Mouse (Mus musculus) left cerebral cortex, adult 18-20 months (tissue): ENCODE measurements around the gene Cd81. TPM values are rescaled to one million over a fixed set of nuclear protein-coding genes. Genes with fewer than 3 reads are reported as not detected.
A peak's percentile ranks its signal among the peaks of the same experiment; 100 is the strongest.

Experiments
- DNase-seq, 2 experiments: peaks; one replicate each; pipeline ENCODE4 v3.0.0; 2021 to 2022; ENCODE audit warnings: low spot score in 2 of 2, mixed read lengths in 1 of 2
- total RNA-seq, 2 experiments: library from RNA; stranded (reverse); gene quantifications; 2 replicates each; pipeline ENCODE4 v1.2.3; 2021

Gene Cd81
- total RNA-seq, 2 experiments from 2014 or later, result 388 to 392 TPM

DNA sequence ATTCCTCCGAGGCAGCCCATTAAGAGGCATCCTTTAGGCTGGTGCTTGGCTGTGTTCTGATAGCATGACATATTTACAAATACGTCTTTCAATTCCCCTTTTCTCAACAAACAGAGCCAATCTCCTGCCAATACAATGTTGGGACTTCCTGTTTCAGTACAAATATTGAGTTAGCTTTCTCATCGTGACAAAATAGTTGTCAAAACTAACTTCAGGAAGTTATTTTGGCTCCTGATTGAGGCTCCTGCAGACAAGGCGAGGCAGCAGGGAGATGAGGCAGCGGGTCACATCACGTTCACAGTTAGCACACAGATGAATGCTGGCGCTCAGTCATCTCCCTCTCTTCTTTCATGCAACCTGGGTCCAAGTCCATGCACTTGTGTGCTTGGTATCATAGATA is 6.2 kb upstream of the Cd81 start:
- DNase-seq, result no peak

DNA sequence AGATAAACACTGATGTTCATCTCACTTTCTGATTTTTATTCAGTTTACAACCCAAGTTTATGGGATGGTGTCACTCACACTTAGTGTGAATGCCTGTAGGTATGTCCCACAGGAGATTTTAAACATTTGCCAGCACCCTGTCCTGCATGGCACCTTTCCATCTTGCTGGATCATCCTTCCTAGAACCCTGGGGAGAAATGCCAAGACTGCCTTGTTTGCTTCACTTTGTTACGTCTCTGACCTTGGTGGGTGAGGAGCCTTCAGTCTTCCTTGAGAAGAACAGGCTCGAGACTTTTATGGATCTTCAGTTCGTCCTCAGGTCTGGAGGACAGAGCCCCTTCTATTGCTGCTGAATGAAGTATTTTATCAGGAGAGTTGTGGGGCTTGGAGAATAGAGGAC is 3.2 kb upstream of the Cd81 start:
- DNase-seq, result no peak

DNA sequence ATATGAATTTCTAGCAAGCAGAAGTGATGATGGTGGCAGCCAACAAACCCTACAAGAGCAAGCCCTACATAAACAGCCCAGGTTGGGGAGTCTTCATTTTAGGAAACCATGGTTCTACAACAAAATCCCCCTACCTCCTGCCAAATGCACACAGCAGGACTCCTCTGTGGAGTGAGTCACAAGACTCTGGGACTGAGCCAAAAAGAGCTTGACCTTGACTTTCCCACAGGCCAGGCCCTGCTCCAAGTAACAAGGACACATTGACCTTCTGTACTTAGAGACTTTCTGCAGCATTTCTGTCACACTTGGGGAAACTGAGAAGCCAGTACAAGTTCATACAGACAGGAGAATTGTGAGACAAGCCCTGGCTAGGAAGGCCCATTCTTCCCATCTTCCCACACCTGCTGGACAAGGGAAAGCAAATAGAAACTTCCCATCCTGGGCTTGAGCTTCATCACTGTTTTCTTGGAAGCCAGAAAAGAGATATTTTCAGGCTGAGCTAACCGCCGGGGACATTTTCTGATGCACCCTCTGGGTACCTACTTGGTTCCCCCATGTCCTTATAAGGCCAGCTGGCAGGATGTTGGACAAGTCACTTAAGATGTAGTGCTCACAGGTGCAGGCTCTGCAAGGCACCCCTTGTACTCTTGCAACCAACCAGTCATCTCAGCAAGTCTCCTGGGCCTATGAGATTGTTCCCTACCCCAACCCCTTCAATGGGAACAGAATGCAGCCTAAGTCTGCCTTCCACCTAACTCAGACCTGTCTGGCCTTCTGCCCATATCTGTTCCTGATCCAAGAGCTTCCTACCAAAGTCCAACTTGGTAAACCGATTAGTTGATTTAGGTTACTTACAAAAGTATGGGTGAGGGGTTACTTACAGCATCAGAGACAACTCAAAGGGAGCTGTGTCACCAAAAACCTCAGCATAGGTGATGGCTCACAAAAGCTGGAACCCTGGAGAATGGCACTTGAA is 2.4 kb upstream of the Cd81 start:
- DNase-seq, result no peak

DNA sequence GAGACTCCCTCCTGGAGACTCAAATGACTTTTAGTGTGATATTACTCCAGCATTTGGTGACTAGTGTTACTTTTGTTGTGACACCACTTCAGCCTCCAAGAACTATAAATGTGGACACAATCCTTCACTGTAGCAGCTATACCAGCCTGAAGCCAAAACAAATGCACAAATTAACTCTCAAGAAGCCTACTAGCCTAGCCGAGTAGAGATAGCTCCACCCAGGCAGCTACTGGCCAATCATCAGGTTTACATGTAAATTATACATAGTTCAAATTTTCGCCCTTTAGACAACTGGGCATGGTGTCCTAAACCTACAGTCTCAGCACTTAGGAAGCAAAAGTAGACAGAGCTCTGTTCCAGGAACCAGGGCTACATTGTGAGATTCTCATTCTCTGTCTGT is 1.2 kb upstream of the Cd81 start:
- DNase-seq, result no peak

DNA sequence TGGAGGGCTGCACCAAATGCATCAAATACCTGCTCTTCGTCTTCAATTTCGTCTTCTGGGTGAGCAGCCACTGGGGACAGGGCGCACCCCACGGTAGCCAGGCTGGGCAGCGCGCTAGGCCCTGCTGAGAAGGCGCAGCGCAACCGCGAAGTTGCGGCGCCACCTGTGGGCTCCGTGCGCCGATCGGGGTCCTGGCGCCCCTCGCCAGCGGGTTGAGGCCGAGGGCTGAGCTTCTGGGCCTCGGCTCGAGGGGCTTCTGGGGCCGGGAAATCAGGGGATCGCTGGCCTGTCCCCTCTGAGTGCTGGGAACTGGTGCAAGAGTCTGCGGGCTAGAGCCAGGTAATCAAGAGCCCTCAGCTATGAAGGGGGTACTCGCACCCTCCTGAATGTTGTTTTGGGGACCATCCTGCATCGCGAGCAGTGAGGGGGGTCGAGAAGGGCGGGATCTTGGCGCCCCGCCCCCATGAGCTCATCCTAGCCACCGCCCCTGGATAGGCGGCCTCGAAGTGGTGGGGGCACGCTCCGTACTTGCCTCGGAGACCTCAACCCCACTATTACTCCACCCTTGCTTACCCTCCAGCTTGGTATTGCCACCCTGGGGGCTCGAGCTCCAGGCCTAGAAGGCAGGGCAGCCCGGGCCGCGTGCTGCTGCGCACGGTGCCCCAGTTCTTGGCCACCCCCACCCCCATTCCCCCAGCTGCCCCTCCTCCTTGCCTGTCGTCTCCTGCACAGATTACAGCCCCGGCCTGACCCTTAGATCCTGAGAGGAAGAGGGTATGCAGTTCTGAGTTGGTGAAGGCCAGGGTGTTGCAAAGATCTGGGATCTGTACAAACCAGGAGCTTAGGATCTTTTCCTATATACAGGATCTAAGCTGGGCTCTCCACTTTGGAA is 715 bp downstream of the Cd81 start:
- peak in 1 of 2 experiments; percentile 45 for DNase-seq

DNA sequence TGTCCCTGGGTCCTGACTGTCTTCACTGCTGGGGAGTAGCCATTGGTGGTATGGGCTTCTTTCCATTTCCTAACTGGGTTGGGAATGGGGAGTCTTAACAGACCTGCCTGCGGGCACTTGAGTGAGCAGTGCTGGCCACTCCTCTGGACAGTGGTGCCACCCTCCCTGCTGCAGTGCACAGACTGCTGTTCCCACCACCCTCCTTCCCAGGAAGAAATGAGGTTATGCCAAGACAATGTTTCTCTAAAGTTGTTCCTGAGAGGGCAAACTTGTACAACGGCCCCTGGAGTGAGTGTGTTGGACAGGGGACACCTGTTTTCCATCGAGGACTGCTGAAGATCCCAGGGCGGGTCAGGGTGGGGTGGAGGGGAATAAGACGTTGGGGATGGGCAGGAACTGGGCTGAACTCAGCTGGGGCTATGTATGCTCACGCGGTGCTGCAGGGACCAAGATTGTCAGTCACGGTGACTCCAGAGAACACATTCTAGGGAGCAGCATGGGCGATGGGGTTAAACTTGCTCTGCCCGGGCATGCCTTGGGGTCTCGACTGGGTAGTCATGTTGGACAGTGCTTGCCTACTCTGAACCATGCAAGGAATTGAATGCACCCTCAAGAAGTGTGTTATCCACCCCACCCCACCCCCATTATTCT is 1.5 kb downstream of the Cd81 start:
- DNase-seq, result no peak

DNA sequence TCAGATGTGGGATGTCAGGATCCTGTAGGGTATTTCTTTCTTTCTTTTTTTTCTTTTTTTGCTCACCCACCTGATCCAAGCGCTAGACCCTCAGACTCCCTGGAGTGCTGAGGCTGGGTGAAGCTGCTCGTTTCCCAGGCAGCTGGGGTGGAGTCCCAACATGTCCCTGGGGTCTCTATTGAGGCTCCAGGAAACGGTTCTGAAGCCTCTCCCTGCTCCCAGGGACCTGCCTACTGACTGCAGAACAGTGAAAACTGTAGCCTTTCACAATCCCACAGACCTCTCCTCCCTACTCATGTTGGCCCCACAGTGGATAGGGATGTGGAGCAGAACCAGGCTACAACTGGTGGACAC is 2.0 kb downstream of the Cd81 start:
- DNase-seq, result no peak

DNA sequence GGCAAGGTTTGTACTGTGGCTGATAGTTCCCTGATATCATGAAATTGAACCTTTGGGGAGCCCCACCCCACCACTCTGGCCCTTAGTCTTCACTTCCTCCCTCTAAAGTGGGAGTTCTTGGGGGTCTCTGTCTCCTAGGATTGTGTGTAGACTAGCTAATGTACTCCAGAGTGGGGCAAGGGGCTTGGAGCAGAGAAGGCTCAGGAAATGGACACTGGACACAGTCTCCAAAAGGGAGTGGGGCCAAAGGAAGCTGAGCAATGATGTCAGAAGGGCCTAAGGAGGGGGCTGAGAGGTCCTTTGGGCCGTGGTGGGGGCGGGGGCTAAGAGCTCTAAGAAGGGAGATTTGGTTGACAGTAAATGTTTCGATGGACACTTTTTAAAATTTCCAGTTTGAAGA is 2.5 kb downstream of the Cd81 start:
- no peak for DNase-seq

DNA sequence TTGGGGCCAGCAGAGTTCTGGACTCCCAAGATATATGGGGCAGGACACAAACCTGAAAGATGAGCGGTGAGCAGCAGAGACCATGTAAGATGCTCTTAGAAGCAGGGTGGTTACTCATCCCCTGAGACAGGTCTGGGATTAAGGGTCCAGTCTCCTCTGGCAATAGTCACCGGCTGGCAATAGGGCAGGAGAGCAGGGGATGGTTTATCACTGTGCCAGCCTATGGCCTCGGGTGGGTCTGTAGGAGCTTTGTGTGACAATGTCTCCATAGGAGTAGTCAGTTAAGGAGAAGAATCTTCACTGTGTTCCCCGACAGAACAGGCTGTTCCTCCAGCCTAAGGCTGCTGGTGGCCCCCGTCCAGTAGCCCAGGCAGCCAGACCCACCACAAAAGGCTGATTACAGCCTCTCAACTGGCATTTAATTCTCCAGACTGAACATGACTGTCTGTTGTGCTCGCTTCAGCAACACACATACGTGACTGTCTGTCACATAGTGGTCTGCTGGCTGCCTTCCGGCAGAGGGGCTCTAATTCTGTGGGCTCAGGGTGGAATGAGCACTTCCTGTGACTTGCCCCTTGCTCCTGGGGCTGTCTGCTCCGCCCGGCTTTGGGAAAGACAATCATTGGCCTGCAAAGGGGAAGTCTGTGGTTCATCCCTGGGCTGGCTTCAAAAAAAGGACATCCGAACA is 3.1 kb downstream of the Cd81 start:
- peak in 1 of 2 experiments; percentile 34 for DNase-seq

DNA sequence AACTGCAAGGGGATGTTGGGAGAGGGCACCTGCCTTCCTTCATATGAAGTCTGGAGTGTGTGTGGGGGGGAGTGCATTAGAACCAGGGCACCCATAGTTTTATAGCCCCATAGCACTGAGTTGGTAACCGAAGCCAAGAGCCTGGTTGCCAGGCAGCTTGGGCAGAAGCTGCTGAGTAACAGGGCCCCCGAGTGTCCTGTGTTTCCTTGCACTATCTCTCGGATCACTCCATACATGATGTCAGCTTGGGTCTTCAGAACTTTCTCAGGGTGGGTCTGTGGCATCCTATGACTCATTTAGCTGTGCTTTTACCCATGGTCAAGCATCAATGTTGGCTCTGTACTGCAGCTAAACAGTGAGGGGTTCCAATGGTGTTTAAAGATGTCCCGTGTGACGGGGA is 4.5 kb downstream of the Cd81 start:
- no peak for DNase-seq

GRCm38 (mm10) chr7:143057667-143058220 is 5.2 kb downstream of the Cd81 start:
- no peak for DNase-seq

DNA sequence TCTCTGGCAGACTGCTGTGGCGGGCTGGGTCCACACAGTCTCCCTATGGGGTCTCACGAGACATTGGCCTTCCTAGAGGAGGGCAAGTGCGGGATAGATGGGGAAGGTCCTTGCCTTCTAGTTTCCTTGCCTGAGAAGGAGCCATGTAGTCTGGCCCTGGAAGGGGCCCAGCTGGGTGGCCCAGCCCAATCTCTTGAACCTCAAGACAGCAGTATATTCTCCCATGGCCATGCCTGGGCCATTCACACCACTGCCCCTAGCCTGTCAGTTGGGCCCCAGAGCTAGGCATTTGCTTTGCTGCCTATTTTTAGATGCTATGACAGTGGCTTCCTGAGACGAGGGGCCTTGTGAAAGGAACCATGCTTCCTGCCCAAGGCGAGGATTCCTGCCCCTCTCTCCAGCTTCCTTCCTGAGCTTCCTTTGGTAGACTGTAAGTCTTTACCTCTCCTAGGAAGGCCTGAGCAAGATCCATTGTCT is 5.7 kb downstream of the Cd81 start:
- no peak for DNase-seq

DNA sequence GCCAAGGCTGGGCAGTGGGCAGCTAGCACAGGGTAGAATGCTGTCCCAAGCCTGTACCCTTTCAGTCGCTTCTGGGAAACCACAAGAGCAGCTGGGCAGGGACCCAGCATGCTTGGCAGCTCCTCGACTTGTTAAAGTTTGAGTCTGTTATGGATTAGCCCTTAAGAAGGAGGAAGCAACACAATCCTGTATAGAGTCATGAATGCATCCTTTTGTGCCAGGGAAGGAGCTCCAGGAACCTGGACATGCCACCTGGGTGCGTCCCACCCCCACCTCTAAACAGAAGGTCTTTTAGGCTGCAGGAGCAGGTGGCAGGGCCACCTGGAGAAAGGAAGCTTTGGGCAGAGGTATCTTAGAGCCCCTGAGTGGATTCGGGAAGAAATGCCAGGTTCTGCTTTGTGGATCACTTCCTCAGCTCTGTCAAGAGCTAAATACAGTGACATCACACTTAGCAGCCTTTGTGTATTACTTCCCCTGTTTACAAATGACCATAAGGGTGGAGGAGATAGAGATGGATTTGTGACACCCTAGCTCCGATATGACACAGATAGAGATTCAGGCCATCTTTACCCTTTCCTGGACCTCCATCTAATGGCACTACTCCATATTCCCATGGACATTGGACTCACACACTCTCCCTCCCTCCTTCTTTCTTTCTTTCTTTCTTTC is 6.8 kb downstream of the Cd81 start:
- no peak for DNase-seq

DNA sequence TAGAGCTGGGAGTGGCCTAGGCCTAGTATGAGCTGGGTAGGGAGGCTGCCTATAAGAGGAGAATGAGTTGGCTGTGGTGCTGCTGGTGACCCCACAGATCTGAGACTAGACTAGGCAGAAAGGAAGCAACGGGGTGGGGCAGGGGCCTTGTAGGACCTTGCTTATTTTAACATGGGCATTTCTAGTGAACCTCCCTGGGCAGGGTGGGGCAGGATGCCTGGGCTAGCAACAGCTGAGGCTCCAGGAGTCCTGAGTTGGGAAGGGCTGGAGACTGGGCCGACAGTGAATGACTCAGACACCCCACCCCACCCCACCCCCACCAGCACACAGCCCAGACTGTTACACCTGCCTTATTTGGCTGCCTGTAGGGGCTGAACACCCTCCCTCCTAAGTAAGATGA is 10.2 kb downstream of the Cd81 start:
- DNase-seq, result no peak

- DNase-seq, result no peak
Observed at GRCm38 (mm10) chr7:143064226-143064625, 11.7 kb downstream of the Cd81 start.

- DNase-seq, result no peak
Observed at GRCm38 (mm10) chr7:143065692-143066091, 13.2 kb downstream of the Cd81 start.

DNA sequence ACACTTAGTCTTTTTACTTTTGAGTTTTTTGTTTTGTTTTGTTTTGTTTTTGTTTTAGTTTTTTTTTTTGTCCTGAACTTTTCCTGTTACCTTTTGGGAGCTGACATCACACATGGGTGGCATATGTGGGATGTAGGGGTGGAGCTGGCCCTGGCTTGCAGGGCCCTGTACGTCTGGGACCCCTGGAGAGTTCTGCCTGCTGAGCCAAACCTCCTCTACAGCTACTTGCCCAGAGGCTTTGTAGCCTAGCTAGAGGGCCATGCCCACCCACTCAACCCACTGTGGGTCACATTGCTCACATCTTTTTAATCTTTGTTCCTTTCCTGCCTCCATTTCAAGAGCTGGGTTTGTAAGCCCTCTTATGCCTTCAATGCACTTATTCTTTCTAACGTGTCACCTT is 14.9 kb downstream of the Cd81 start:
- DNase-seq, result no peak

DNA sequence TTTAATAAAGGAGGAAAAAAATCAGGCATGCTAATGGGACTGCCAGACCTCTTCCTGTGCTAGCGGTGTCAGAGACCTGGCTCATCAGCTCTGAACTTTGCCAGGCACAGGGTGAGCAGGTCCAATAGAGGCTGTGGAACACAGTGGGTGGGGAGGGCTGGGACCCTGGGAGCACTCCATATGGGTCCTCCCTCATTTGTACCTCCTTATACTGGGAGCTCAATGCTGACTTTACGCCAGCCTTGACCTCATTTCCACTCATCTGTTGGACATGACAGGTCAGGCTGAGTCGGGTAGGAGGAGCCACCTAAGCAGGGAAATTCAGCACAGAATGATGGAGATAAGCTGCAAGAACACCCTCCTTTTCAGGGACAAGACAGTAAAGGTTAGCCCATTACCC is 15.4 kb downstream of the Cd81 start:
- DNase-seq, result no peak

DNA sequence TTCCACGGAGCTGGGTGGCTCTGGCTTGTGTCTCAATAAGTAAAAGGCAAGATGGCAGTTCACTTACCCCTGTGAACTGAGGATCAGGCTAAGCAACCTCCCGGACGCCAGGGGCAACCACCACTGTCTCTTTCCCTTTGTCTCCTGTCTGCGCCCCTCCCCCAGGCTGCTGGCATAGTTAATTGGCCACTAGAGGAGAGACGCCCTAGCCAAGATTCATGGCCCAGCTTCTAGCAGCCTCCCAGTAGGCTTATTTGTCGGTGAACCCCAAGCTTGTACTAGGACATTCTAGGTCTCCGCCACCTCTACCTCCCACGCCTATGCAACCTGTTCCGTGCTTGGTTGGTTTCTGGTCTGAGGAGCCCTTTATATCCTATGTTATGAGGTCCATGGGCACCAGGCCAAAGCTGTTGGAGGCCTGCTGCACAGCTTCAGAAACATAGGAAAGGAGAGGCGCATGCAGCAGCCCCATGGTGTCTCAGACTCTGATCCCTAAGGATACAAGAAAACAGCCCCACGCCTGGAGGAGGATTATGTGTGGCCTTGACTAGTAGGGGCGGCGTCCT is 15.9 kb downstream of the Cd81 start:
- DNase-seq, result peak in 1 of 2 experiments; percentile 35
